Mouse (Mus musculus): Measurements from ENCODE around the gene Kntc1.
"Not testable (repeated sequence)": the region's sequence is repeated elsewhere in the genome, so short reads cannot be mapped to it uniquely, and the experiment has no call there.

Gene Kntc1

DNA sequence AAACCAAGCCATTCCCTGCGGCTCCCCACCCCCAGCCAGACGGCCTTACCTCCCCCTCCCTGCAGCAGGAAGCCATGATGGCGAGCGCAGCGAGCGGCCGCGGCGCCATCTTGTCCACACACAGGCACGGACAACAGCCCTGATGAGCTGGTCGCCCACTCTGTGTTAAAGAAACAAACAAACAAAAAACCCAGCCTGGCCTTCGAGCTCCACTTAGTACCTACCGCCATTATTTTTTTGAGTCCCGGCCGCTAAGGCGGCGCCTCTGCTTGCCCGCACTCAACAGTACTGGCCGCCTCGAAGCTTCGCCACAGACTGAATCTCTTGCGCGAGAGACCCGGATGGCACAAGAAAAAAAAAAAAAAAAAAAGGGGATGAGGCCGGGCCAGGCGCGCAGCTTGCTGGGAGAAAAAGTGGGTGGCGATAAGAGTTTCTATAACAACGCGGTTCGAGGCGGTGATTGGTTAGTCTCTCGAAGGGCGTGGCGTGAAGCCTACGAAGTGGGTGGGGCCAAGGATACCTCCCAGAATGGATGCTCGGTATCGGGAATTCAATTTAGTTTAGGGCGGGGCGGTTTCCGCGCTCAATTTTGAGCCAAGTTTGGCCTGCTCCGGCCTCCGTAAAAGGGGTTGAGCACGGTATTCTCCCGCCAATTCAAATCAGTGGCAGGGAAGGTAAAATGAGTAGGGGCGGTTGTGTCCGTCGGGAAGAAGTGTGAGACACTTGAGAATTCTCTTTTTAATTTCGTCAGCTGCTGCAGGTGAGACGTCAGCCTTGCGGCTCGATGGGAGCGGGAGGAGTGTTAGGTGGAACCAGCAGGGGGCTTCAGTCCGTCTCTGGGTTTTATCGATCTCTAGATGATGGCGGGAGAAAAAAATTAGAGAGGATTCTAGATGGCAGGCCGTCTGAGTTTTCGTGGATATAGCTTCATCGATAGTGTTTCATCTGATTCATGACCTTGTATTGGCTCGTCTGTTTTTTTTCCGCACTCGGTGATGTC lies at the start of gene Kntc1, which contains the start of gene Rsrc2:
Gene Kntc1, plus strand, starts transcription at position 652 of the 1,000 bp plus-strand sequence.
Gene Rsrc2, minus strand, starts transcription at position 350 of the 1,000 bp plus-strand sequence.
- peak; percentile 91 for DNase-seq (ENCODE audit: extremely low read depth, low read depth, low spot score)

- no peak for DNase-seq (ENCODE audit: extremely low read depth, low read depth, low spot score)
These were observed 48.9 kb upstream of the Kntc1 start for GRCm38 (mm10) chr5:123700625-123701024.

DNA sequence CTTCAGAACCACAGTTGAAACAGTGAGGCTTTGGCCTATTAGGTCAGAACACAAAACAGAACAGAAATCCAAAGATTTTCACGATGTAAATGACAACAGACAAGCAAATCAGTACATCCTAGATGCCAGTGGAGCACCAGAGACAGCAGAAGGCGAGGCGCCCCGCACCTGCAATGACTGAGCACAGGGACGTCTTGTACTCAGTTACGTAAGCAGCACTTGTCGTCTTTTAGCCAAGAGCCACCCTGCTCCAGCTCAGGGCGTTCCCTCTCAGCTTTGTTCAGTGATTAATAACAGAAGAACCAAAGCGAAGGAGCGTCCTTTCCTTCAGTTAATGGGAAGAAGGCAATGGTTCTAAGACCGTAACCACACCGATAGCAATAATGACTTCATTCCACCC lies 40.9 kb upstream of the Kntc1 start:
- DNase-seq (ENCODE audit: extremely low read depth, low read depth, low spot score), result no peak

GRCm38 (mm10) chr5:123709571-123709970 lies 39.9 kb upstream of the Kntc1 start:
- no peak for DNase-seq (ENCODE audit: extremely low read depth, low read depth, low spot score)

DNA sequence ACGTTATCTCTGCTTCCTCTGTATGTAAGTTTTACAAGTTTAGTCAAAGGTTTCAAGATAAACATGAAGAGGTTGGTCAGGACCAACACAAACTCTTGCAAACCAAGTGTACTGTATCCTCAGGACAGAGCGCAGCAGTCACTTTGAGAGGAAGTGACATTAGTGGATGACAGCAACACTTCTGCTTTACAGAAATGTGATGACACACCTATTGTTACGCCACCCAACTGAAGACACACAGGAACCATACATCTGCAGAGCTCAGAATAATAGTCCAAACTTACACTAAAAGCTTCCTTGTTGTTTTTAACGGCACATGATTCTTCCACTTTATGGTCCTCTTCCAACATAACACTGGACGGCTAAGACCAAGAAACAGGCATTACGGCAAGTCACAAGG lies 35.7 kb upstream of the Kntc1 start:
- DNase-seq (ENCODE audit: extremely low read depth, low read depth, low spot score), result no peak

GRCm38 (mm10) chr5:123714622-123715021 lies 34.9 kb upstream of the Kntc1 start:
- DNase-seq (ENCODE audit: extremely low read depth, low read depth, low spot score), result no peak

DNA sequence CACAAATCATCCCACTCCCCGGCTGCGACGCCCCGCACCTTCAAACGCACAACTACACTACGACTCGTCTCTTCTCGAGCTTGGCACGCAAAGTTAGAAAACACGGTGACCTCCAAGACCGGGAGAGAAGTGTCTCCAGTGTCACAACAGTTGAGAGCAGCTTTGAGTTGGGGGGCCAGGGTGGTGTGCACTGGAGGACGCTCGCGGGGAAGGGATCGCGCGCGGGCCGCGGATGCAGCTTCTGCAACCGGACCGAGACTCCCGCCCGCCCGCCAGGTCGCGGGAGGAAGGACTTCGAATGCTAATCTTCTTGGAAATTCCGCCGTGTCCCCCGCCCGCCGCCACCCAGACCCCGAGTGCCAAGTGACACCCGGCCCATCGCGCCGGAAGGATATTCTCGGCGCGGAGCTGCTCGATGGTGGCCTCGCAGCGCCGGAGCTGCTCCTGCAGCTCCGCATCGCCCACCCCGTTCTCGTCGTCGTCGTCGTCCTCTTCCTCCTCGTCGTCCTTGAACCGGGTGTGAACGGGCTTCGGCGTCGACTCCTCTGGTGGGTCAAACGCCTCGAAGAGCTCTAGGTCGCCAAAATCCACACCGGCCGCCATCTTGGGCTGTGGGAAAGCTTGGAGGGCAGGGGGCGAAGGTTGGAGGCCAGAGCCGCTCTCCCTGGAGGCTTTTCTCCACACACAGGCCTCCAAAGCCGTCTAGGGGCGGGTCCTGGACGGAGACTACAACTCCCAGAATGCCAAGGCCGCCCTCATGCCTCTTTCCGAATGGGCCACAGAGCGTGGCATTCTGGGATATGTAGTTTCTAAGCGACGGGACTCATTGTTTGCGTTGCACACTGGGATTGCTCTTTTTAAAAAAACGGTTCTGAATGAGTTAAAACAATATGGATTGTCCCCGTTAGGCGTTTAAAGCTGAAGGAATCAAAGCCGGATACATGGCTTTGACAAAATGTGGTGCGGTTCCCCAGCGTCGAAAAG lies 28.9 kb upstream of the Kntc1 start, which contains the start of gene Zcchc8:
Gene Zcchc8, minus strand, starts transcription at position 773 of the 984 bp plus-strand sequence.
- peak; percentile 65 for DNase-seq (ENCODE audit: extremely low read depth, low read depth, low spot score)

GRCm38 (mm10) chr5:123723816-123724215 lies 25.7 kb upstream of the Kntc1 start:
- not testable (repeated sequence) for DNase-seq (ENCODE audit: extremely low read depth, low read depth, low spot score)

- no peak for DNase-seq (ENCODE audit: extremely low read depth, low read depth, low spot score)
These were observed 18.5 kb upstream of the Kntc1 start for GRCm38 (mm10) chr5:123730981-123731380.

GRCm38 (mm10) chr5:123744358-123744757 lies 5.2 kb upstream of the Kntc1 start:
- no peak for DNase-seq (ENCODE audit: extremely low read depth, low read depth, low spot score)

GRCm38 (mm10) chr5:123746253-123746652 lies 3.3 kb upstream of the Kntc1 start:
- DNase-seq (ENCODE audit: extremely low read depth, low read depth, low spot score), result no peak

GRCm38 (mm10) chr5:123747604-123748003 lies 1.9 kb upstream of the Kntc1 start:
- no peak for DNase-seq (ENCODE audit: extremely low read depth, low read depth, low spot score)

- DNase-seq (ENCODE audit: extremely low read depth, low read depth, low spot score), result no peak
These were observed 1.0 kb upstream of the Kntc1 start for GRCm38 (mm10) chr5:123748339-123749064.

DNA sequence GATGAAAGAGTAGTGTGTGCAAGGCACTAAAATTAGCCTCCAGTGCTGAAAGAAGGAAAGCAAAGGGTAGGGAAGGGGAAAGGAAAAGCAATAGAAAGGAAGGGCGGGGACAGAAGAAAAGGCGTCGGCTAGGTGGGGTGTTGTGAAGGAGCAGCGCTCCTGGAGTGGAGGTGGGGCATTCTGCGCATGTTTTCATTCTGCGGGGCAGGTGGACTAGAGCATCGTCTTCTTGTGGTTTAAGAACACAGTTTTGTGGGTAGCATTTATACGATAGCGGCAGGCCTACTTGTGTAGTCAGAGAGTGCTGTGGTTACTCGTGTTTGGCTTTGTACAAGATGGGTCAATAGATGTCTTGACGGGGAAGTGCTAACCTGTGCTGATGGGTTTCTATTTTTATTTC lies 16.0 kb downstream of the Kntc1 start:
- no peak for DNase-seq (ENCODE audit: extremely low read depth, low read depth, low spot score)

- DNase-seq (ENCODE audit: extremely low read depth, low read depth, low spot score), result not testable (repeated sequence)
These were observed 16.9 kb downstream of the Kntc1 start for GRCm38 (mm10) chr5:123766455-123766854.

DNA sequence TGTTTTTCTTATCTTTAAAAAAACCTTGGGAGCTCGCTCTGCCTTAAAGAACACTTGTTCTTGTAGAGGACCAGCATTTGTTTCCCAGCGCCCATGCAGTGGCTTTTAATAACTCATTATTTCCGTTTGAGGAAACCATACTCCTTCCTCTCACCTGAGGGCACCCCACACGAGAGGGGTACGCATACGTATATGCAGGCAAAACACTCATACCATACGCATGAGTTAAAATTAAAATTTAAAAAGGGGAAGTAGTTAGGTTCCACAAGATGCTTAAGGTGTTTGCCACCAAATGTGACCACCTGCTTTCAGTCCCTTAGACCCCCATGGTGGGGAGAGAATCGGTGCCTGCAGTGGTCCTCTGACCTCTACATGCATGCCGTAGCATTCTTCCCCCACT lies 23.9 kb downstream of the Kntc1 start:
- DNase-seq (ENCODE audit: extremely low read depth, low read depth, low spot score), result no peak

GRCm38 (mm10) chr5:123780716-123781115 lies 31.2 kb downstream of the Kntc1 start:
- no peak for DNase-seq (ENCODE audit: extremely low read depth, low read depth, low spot score)

DNA sequence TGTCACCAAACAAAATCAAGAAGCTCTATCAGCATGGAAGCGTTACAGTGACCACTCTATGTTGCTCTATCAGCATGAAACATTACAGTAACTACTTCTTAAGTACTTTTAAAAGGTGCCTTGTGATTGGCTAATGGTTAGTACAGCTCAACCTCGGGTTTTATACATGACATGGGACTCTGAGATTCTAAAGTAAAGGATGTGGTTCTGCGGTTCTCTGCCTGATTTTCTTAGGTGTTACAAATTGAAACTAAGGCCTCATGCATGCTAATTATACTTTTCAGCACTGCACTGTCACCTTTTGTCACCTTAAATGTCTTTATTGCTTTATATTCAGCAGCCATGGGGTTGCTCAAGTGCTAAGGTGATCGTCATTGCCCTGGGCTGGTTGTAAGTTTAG lies 32.3 kb downstream of the Kntc1 start:
- no peak for DNase-seq (ENCODE audit: extremely low read depth, low read depth, low spot score)

DNA sequence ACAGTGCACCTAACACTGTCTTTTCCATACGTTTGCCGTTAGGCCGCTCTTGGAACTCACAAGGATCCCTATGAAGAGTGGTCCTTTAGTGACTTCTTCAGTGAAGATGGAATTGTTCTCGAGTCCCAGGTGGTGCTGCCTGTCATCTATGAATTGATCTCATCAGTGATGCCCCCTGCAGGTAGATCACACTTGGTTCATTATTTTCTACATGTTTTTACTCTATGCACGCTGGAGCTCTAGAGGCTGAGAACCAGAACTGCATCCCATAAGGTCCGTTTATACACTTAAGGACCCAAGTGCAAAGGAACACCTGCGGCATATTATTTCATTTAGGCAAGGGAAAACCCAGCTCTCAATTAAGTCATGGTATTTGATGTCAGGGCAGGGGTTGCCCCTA lies 39.5 kb downstream of the Kntc1 start:
- DNase-seq (ENCODE audit: extremely low read depth, low read depth, low spot score), result no peak

- DNase-seq (ENCODE audit: extremely low read depth, low read depth, low spot score), result no peak
These were observed 43.6 kb downstream of the Kntc1 start for GRCm38 (mm10) chr5:123793081-123793480.
